Mouse (Mus musculus) cerebellum, adult 2 months (tissue): ENCODE data around the gene Dnajc4.

Experiments
- CTCF ChIP-seq: fragments of 200-500 bp; IDR thresholded peaks from 2 replicates; pipeline ENCODE4 v1.5.1; 2011; ENCODE audit warnings: low read depth, mild to moderate bottlenecking, control low read depth, low read length, moderate library complexity, borderline replicate concordance; ENCODE audit not compliant: insufficient read depth
- POLR2A ChIP-seq: fragments of 200-500 bp; IDR thresholded peaks from 2 replicates; pipeline ENCODE4 v1.6.1; 2011; ENCODE audit warnings: low read length, control low read depth, borderline replicate concordance; ENCODE audit not compliant: insufficient read depth

DNA sequence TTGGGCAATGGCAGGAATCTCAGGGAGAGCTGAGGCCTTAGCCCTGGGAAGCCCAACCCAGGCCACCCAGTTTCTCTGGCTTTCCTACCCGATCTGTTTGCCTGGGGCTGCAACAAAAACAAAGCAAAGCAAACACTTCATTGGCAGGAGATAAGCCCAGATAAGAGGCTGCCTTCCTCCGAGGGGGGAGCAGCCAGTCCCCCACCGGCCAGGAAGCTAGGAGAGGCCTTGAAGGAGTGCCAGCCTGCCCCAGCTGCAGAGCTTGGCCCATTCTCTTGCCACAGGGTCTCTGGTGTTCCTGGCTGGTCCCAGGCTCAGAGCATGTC, 39.7 kb downstream of the Dnajc4 start:
- no peak for TF ChIP-seq CTCF
- TF ChIP-seq POLR2A: no peak
